Comparison of ENCODE assay signal across 18 mouse cellular contexts in genomic region chr5:113734376-113734775, GRCm38 (mm10). TPM values are rescaled to one million over a fixed set of nuclear protein-coding genes. Genes with fewer than 3 reads are reported as not detected.
DNase-seq lines count a peak whose midpoint lies in the region; ATAC-seq and TF ChIP-seq lines count a peak whose summit lies in the region.
"Had no signal": no experiment of that assay in that cellular context is flagged by ENCODE, and none has a peak within 500 bp of the region (broad histone marks: within the 10 kb centered on the region; RNA-seq: fewer than 3 reads in every experiment).

No protein-coding gene starts in this region.

- no peak for ATAC-seq in hindbrain, embryonic 12.5 days (ENCODE audit: low FRiP score)
- no peak for ATAC-seq in hindbrain, postnatal 0 days
- ATAC-seq in liver, postnatal 0 days, result no peak
- ATAC-seq in megakaryocyte progenitor cell, adult 5-6 weeks (replicated peaks; ENCODE audit: poor library complexity), result no peak

- H3K27me3 ChIP-seq in hindbrain, embryonic 12.5 days, result no peaks in the 10 kb centered on the region
- H3K27me3 ChIP-seq in hindbrain, postnatal 0 days (ENCODE audit: insufficient read depth, low read length), result no peaks in the 10 kb centered on the region
- no peaks in the 10 kb centered on the region for H3K27me3 ChIP-seq in E14TG2a.4 (ENCODE audit: insufficient read depth, low read length)
- no peaks in the 10 kb centered on the region for H3K27me3 ChIP-seq in liver, postnatal 0 days (ENCODE audit: insufficient read depth, low read length)

- H3K4me3 ChIP-seq in hindbrain, embryonic 12.5 days, result no peak overlapping the region
- H3K4me3 ChIP-seq in hindbrain, postnatal 0 days (ENCODE audit: low read length), result no peak overlapping the region
- peak overlapping the region; percentile 89 for H3K4me3 ChIP-seq in E14TG2a.4 (replicated peaks; ENCODE audit: low read length)
- no peak overlapping the region for H3K4me3 ChIP-seq in liver, postnatal 0 days (ENCODE audit: low read depth, low read length)

- no peak overlapping the region for H3K4me2 ChIP-seq in hindbrain, embryonic 12.5 days (replicated peaks)
- H3K4me2 ChIP-seq in hindbrain, postnatal 0 days (ENCODE audit: low read depth, low read length), result no peak overlapping the region
- H3K4me2 ChIP-seq in liver, postnatal 0 days (ENCODE audit: low read depth, low read length), result no peak overlapping the region

- TF ChIP-seq CTCF in hindbrain, postnatal 0 days (IDR thresholded peaks at IDR 0.05; ENCODE audit: low read depth), result no peak
- no peak for TF ChIP-seq CTCF in E14TG2a.4 (conservative IDR thresholded peaks at IDR 0.05; ENCODE audit: low read length)
- TF ChIP-seq CTCF in liver, postnatal 0 days (IDR thresholded peaks at IDR 0.05; ENCODE audit: low read depth), result no peak

- H3K4me1 ChIP-seq in hindbrain, embryonic 12.5 days, result peaks cover 20% of the 10 kb centered on the region
- H3K4me1 ChIP-seq in hindbrain, postnatal 0 days (ENCODE audit: insufficient read depth, low read length), result no peaks in the 10 kb centered on the region
- H3K4me1 ChIP-seq in E14TG2a.4 (replicated peaks; ENCODE audit: low read depth, low read length), result peaks cover 68% of the 10 kb centered on the region
- peaks cover 15% of the 10 kb centered on the region for H3K4me1 ChIP-seq in liver, postnatal 0 days (ENCODE audit: insufficient read depth)

- H3K36me3 ChIP-seq in hindbrain, embryonic 12.5 days, result peaks cover 20% of the 10 kb centered on the region
- H3K36me3 ChIP-seq in hindbrain, postnatal 0 days (ENCODE audit: insufficient read depth, low read length), result peaks cover 14% of the 10 kb centered on the region; the same call in 1 of the 2 replicates
- H3K36me3 ChIP-seq in E14TG2a.4 (ENCODE audit: insufficient read depth, low read length), result peaks cover 26% of the 10 kb centered on the region
- H3K36me3 ChIP-seq in liver, postnatal 0 days (replicated peaks; ENCODE audit: insufficient read depth, low read length), result peaks cover 15% of the 10 kb centered on the region; the same call in 1 of the 2 replicates

- no peak for TF ChIP-seq EP300 in liver, postnatal 0 days (IDR thresholded peaks at IDR 0.05; ENCODE audit: low read depth)

- H3K9me3 ChIP-seq in hindbrain, embryonic 12.5 days (replicated peaks), result no peaks in the 10 kb centered on the region
- no peaks in the 10 kb centered on the region for H3K9me3 ChIP-seq in hindbrain, postnatal 0 days (ENCODE audit: low read length)
- no peaks in the 10 kb centered on the region for H3K9me3 ChIP-seq in E14TG2a.4 (ENCODE audit: low read length)
- no peaks in the 10 kb centered on the region for H3K9me3 ChIP-seq in liver, postnatal 0 days (ENCODE audit: low read length)
- H3K9me3 ChIP-seq: G1E; megakaryocyte, embryonic 14.5 days had no signal

- no peak for DNase-seq in hindbrain, postnatal 0 days (ENCODE audit: low spot score)
- peak; percentile 37 for DNase-seq in NIH3T3 (ENCODE audit: low read depth)
- peak; percentile 31 for DNase-seq in liver, postnatal 0 days
- DNase-seq in ovary, adult 18-20 months (ENCODE audit: low spot score), result no peak
- DNase-seq: gastrocnemius, postnatal 14 days; kidney, adult 11 months had no signal

- H3K9ac ChIP-seq in hindbrain, embryonic 12.5 days, result no peak overlapping the region
- H3K9ac ChIP-seq in hindbrain, postnatal 0 days (replicated peaks; ENCODE audit: low read length), result no peak overlapping the region
- H3K9ac ChIP-seq in liver, postnatal 0 days (replicated peaks), result no peak overlapping the region

- H3K27ac ChIP-seq in hindbrain, embryonic 12.5 days, result 0 out of 2 replicates have a peak overlapping the region, but pooled peaks have one; percentile 94
- H3K27ac ChIP-seq in hindbrain, postnatal 0 days, result no peak overlapping the region
- peak overlapping the region; percentile 88 for H3K27ac ChIP-seq in liver, postnatal 0 days (ENCODE audit: low read depth)

- WGBS in hindbrain, embryonic 12.5 days, result 72% methylated on average over 5 of the region's 5 CpGs
- 70% methylated on average over 5 of the region's 5 CpGs for WGBS in hindbrain, postnatal 0 days
- WGBS in liver, postnatal 0 days (ENCODE audit: insufficient replicate concordance), result 65% methylated on average over 5 of the region's 5 CpGs

RNA-seq across cellular contexts. Expression of gene Ficd, which starts 1.2 kb away (rescaled TPM):
- polyA plus RNA-seq in hindbrain, embryonic 12.5 days (2016; fragmentation: Nextera tagmentation; extraction: Ambion mirVana), result 7.6 and 7.8 TPM in 2 replicates
- total RNA-seq in hindbrain, postnatal 0 days (2014; rRNA removed), result 11.7 and 12.0 TPM in 2 replicates
- 8.6 and 8.7 TPM in 2 replicates for polyA plus RNA-seq in hindbrain, postnatal 0 days (2015; fragmentation: Nextera tagmentation; extraction: Ambion mirVana)
- polyA plus RNA-seq in liver, postnatal 0 days (2015; fragmentation: Nextera tagmentation; extraction: Ambion mirVana), result 2.6 and 2.8 TPM in 2 replicates
- total RNA-seq in megakaryocyte progenitor cell, adult 5-6 weeks (2015), result 2.5 and 3.1 TPM in 2 replicates
- 1.5 and 2.6 TPM in 2 replicates for total RNA-seq in megakaryocyte progenitor cell, adult 5-6 weeks (2017)

RNA-seq across cellular contexts. Expression of gene 1700069L16Rik, which starts 9.8 kb away (rescaled TPM):
- not detected in 2 replicates for polyA plus RNA-seq in hindbrain, embryonic 12.5 days (2016; fragmentation: Nextera tagmentation; extraction: Ambion mirVana)
- total RNA-seq in hindbrain, postnatal 0 days (2014; rRNA removed), result not detected in 2 replicates
- polyA plus RNA-seq in hindbrain, postnatal 0 days (2015; fragmentation: Nextera tagmentation; extraction: Ambion mirVana), result not detected in 2 replicates
- polyA plus RNA-seq in liver, postnatal 0 days (2015; fragmentation: Nextera tagmentation; extraction: Ambion mirVana), result not detected in 2 replicates
- total RNA-seq in megakaryocyte progenitor cell, adult 5-6 weeks (2015), result not detected in 2 replicates
- total RNA-seq in megakaryocyte progenitor cell, adult 5-6 weeks (2017), result not detected in 2 replicates
- total RNA-seq: adrenal gland, adult 18-20 months; G1E; gastrocnemius, postnatal 14 days; layer of hippocampus, postnatal 10 days had no signal
- polyA plus RNA-seq: cortical plate, adult 2 months; G1E; heart, embryonic 16.5 days; limb, embryonic 14.5 days; small intestine, adult 2 months; thymus, postnatal 0 days had no signal

RNA-seq across cellular contexts. Expression of gene Sart3, which starts 37.9 kb away (rescaled TPM):
- polyA plus RNA-seq in hindbrain, embryonic 12.5 days (2016; fragmentation: Nextera tagmentation; extraction: Ambion mirVana), result 71.9 and 80.6 TPM in 2 replicates
- total RNA-seq in hindbrain, postnatal 0 days (2014; rRNA removed), result 34.7 and 45.6 TPM in 2 replicates
- polyA plus RNA-seq in hindbrain, postnatal 0 days (2015; fragmentation: Nextera tagmentation; extraction: Ambion mirVana), result 24.8 and 26.4 TPM in 2 replicates
- polyA plus RNA-seq in liver, postnatal 0 days (2015; fragmentation: Nextera tagmentation; extraction: Ambion mirVana), result 6.9 and 7.9 TPM in 2 replicates
- 16.2 and 17.2 TPM in 2 replicates for total RNA-seq in megakaryocyte progenitor cell, adult 5-6 weeks (2015)
- 26.0 and 37.7 TPM in 2 replicates for total RNA-seq in megakaryocyte progenitor cell, adult 5-6 weeks (2017)

RNA-seq across cellular contexts. Expression of gene Iscu, which starts 38.2 kb away (rescaled TPM):
- polyA plus RNA-seq in hindbrain, embryonic 12.5 days (2016; fragmentation: Nextera tagmentation; extraction: Ambion mirVana), result 101 and 106 TPM in 2 replicates
- total RNA-seq in hindbrain, postnatal 0 days (2014; rRNA removed), result 53.5 and 77.9 TPM in 2 replicates
- 111 and 122 TPM in 2 replicates for polyA plus RNA-seq in hindbrain, postnatal 0 days (2015; fragmentation: Nextera tagmentation; extraction: Ambion mirVana)
- 109 TPM in 2 replicates for polyA plus RNA-seq in liver, postnatal 0 days (2015; fragmentation: Nextera tagmentation; extraction: Ambion mirVana)
- 108 TPM in 2 replicates for total RNA-seq in megakaryocyte progenitor cell, adult 5-6 weeks (2015)
- 87.2 and 98.4 TPM in 2 replicates for total RNA-seq in megakaryocyte progenitor cell, adult 5-6 weeks (2017)

Comparison
In these comparisons a context has a peak if more than half of its experiments do, and no peak if none do; other contexts are left out.
1. DNase-seq: peak in NIH3T3 (single experiment) and liver, postnatal 0 days (single experiment); none in hindbrain, postnatal 0 days (single experiment) and ovary, adult 18-20 months (single experiment).